Mouse (Mus musculus) heart, postnatal 36 days (tissue): ENCODE measurements around the gene Gm49378. TPM values are rescaled to one million over a fixed set of nuclear protein-coding genes. Genes with fewer than 3 reads are reported as not detected.

ENCODE experiments used
- DNase-seq, 2 experiments: peaks; one replicate each; pipeline ENCODE4 v3.0.0; 2021 to 2022
- intact Hi-C: fragments of 180-260 bp; cut with DNase I; formaldehyde crosslinking; loops from one replicate; pipeline ENCODE4 v1.15.1; 2025
- total RNA-seq, 2 experiments: library from RNA; stranded (reverse); gene quantifications; 2 replicates each; pipeline ENCODE4 v1.2.3; 2021

The Gm49378 gene
- 1 to 10 TPM; 3.0 to 3.7 TPM for total RNA-seq

- intact Hi-C loops: loop anchor here (5.0 kb wide), 2 partner anchors 35 to 85 kb away; partner anchors contain the start of genes Gmpr2, Nedd8 and Rabggta
- no peak for DNase-seq
These were observed at the start of gene Gm49378 for GRCm38 (mm10) chr14:55637795-55638194. Gm49378 (minus strand) TSS chr14:55637895.

- DNase-seq: no peak
- intact Hi-C loops: loop anchor here (1.0 to 5.0 kb wide), 3 partner anchors 40 to 80 kb away; partner anchors contain the start of genes Ltb4r2 and Rabggta
These were observed 44.4 kb upstream of the Gm49378 start for GRCm38 (mm10) chr14:55682118-55682493.

GRCm38 (mm10) chr14:55681160-55682117, 43.7 kb upstream of the Gm49378 start, which contains the start of gene Tinf2:
Tinf2 (minus strand) TSS chr14:55681820.
- intact Hi-C loops: loop anchor here (1.0 to 5.0 kb wide), 3 partner anchors 41 to 81 kb away; partner anchors contain the start of genes Ltb4r2 and Rabggta
- peak; percentile 91 to 94 for DNase-seq

- intact Hi-C loops: no loop called here
- DNase-seq: no peak
These were observed 39.9 kb upstream of the Gm49378 start for GRCm38 (mm10) chr14:55677615-55678014.

- DNase-seq: no peak
- intact Hi-C loops: loop anchor here (5.0 kb wide), 1 partner anchor 35 kb away; the partner anchor contains the start of genes Gm49378 and Ipo4
These were observed 35.0 kb upstream of the Gm49378 start for GRCm38 (mm10) chr14:55672741-55673060.

- DNase-seq: peak; percentile 80 to 93
- intact Hi-C loops: loop anchor here (5.0 kb wide), 1 partner anchor 35 kb away; the partner anchor contains the start of genes Gm49378 and Ipo4
These were observed 34.4 kb upstream of the Gm49378 start, which contains the start of the genes Gmpr2 and Nedd8 for GRCm38 (mm10) chr14:55671833-55672740. Gmpr2 (plus strand) TSS chr14:55671941. Nedd8 (minus strand) TSS chr14:55672124.

- no peak for DNase-seq
- intact Hi-C loops: loop anchor here (5.0 kb wide), 1 partner anchor 34 kb away; the partner anchor contains the start of genes Gm49378 and Ipo4
These were observed 33.8 kb upstream of the Gm49378 start for GRCm38 (mm10) chr14:55671486-55671832.

GRCm38 (mm10) chr14:55660636-55661035, 22.9 kb upstream of the Gm49378 start:
- intact Hi-C loops: loop anchor here (2.0 kb wide), 1 partner anchor 26 kb away; the partner anchor contains the start of gene Ipo4
- no peak for DNase-seq

GRCm38 (mm10) chr14:55659960-55660573, 22.4 kb upstream of the Gm49378 start, which contains the start of gene Mdp1:
Mdp1 (minus strand) TSS chr14:55660508.
- intact Hi-C loops: loop anchor here (2.0 kb wide), 1 partner anchor 25 kb away; the partner anchor contains the start of gene Ipo4
- DNase-seq: peak; percentile 76 to 79

- intact Hi-C loops: no loop called here
- no peak for DNase-seq
These were observed 20.3 kb upstream of the Gm49378 start for GRCm38 (mm10) chr14:55658011-55658410.

GRCm38 (mm10) chr14:55656935-55657334, 19.2 kb upstream of the Gm49378 start:
- no peak for DNase-seq
- intact Hi-C loops: loop anchor here (2.0 kb wide), 1 partner anchor 14 kb away; the partner anchor contains the start of gene Tm9sf1

GRCm38 (mm10) chr14:55651528-55651927, 13.8 kb upstream of the Gm49378 start:
- intact Hi-C loops: no loop called here
- DNase-seq: no peak

- intact Hi-C loops: no loop called here
- no peak for DNase-seq
These were observed 12.2 kb upstream of the Gm49378 start, which contains the start of gene Tssk4 for GRCm38 (mm10) chr14:55649884-55650283. Tssk4 (plus strand) TSS chr14:55650184.

- intact Hi-C loops: no loop called here
- DNase-seq: peak in 1 of 2 experiments; percentile 24
These were observed 6.7 kb upstream of the Gm49378 start for GRCm38 (mm10) chr14:55644261-55644888.

- peak; percentile 87 to 98 for DNase-seq
- intact Hi-C loops: loop anchor here (2.0 kb wide), 1 partner anchor 14 kb away; no protein-coding TSS in a partner anchor
These were observed 5.6 kb upstream of the Gm49378 start, which contains the start of gene Tm9sf1 for GRCm38 (mm10) chr14:55643060-55643907. Tm9sf1 (minus strand) TSS chr14:55643806.

GRCm38 (mm10) chr14:55642679-55643059, 5.0 kb upstream of the Gm49378 start:
- intact Hi-C loops: loop anchor here (2.0 kb wide), 1 partner anchor 14 kb away; no protein-coding TSS in a partner anchor
- DNase-seq: no peak

- intact Hi-C loops: no loop called here
- DNase-seq: no peak
These were observed 3.6 kb upstream of the Gm49378 start for GRCm38 (mm10) chr14:55641291-55641690.

GRCm38 (mm10) chr14:55640816-55641215, 3.1 kb upstream of the Gm49378 start:
- intact Hi-C loops: no loop called here
- DNase-seq: no peak
